Mouse (Mus musculus) heart, postnatal 0 days (tissue): ENCODE measurements around the gene Fbxo42. TPM values are rescaled to one million over a fixed set of nuclear protein-coding genes. Genes with fewer than 3 reads are reported as not detected.
"Not testable (repeated sequence)": the region's sequence is repeated elsewhere in the genome, so short reads cannot be mapped to it uniquely, and the experiment has no call there.

ENCODE experiments used
- ATAC-seq: fragments of 200-750 bp; cut with Nextera tagmentation; 2 replicates; pipeline ENCODE4 v1.8.0; 2017; ENCODE audit warnings: low read depth, moderate number of reproducible peaks, moderate library complexity; ENCODE audit not compliant: insufficient read depth
- DNase-seq: peaks from one replicate; pipeline ENCODE4 v3.0.0-alpha.2; 2016; ENCODE audit warnings: low spot score
- H3K27ac ChIP-seq: fragments of 300-500 bp; sonication (generic); 2 replicates; pipeline ENCODE4 v1.5.1; 2014; ENCODE audit warnings: low read depth, mild to moderate bottlenecking
- H3K27me3 ChIP-seq: fragments of 300-500 bp; sonication (generic); 2 replicates; pipeline ENCODE4 v1.6.1; 2014; ENCODE audit warnings: low read length, mixed read lengths; ENCODE audit not compliant: control insufficient read depth, insufficient read depth
- H3K36me3 ChIP-seq: fragments of 300-500 bp; sonication (generic); replicated peaks from 2 replicates; pipeline ENCODE4 v1.6.1; 2014; ENCODE audit warnings: low read length, mixed read lengths; ENCODE audit not compliant: control insufficient read depth, insufficient read depth
- H3K4me1 ChIP-seq: fragments of 300-500 bp; sonication (generic); 2 replicates; pipeline ENCODE4 v1.6.1; 2014; ENCODE audit warnings: antibody characterized with exemption; ENCODE audit not compliant: control insufficient read depth, insufficient read depth
- H3K4me2 ChIP-seq: fragments of 300-500 bp; sonication (generic); 2 replicates; pipeline ENCODE4 v1.6.1; 2014; ENCODE audit warnings: low read depth, mild to moderate bottlenecking, low read length, moderate library complexity
- H3K4me3 ChIP-seq: fragments of 300-500 bp; sonication (generic); 2 replicates; pipeline ENCODE4 v1.5.1; 2014; ENCODE audit warnings: low read depth, low read length
- H3K9ac ChIP-seq: fragments of 300-500 bp; sonication (generic); replicated peaks from 2 replicates; pipeline ENCODE4 v1.6.1; 2014; ENCODE audit warnings: low read depth, low read length, mixed read lengths
- H3K9me3 ChIP-seq: fragments of 300-500 bp; sonication (generic); replicated peaks from 2 replicates; pipeline ENCODE4 v1.6.1; 2016; ENCODE audit warnings: low read length; ENCODE audit not compliant: control insufficient read depth
- CTCF ChIP-seq: IDR thresholded peaks from 2 replicates; pipeline ENCODE4 v1.5.1; 2016; ENCODE audit warnings: antibody characterized with exemption, control low read depth, low read depth
- EP300 ChIP-seq: IDR thresholded peaks from 2 replicates; pipeline ENCODE4 v1.6.1; 2016; ENCODE audit warnings: antibody characterized with exemption, low read depth
- WGBS: fragments of 180-500 bp; shearing (Covaris S2); extraction: QIAGEN DNeasy Blood & Tissue Kit; methylation state at CpG from one replicate; pipeline ENCODE4 v1.1.7; 2014; 5-methylcytosine and 5-hydroxymethylcytosine counted together
- polyA plus RNA-seq: library from polyadenylated mRNA; unstranded; fragments of >200 nt; fragmentation: Nextera tagmentation; extraction: Ambion mirVana; gene quantifications from 2 replicates; pipeline ENCODE4 v1.2.1, GENCODE M21; 2015
- total RNA-seq: library from RNA; depleted of rRNA; stranded (reverse); fragments of >200 nt; gene quantifications from 2 replicates; pipeline ENCODE4 v1.2.3, GENCODE M21; 2014; ENCODE audit warnings: low replicate concordance

Fbxo42 gene
- total and polyA plus RNA-seq, 2 experiments from 2014 or later: 9.1 to 9.5 TPM

DNA sequence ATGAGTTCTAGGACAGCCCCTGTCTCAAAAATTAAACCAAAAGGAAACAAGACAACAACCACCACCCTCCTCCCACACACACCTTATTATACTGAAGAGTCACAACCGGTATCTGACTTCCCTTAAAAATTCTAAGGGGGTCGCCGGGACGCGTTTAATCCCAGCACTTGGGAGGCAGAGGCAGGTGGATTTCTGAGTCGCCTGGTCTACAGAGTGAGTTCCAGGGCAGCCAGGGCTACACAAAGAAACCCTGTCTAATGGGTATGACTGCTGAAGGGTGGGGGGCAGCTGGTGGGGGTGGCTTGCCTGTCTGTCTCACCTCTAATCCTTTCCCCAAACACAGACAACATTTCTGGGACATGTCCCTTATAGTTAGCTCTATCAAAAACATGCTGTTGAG is 6.7 kb upstream of the Fbxo42 start:
- TF ChIP-seq EP300 (no peak), CTCF (no peak)
- ATAC-seq (no peak), DNase-seq (no peak)
- 84% methylated on average over 6 of the region's 6 CpGs for WGBS
- no peak overlapping the region for H3K4me3 ChIP-seq
- no peak overlapping the region for H3K4me2 ChIP-seq
- no peaks in the 10 kb centered on the region for H3K27me3 ChIP-seq
- H3K9ac ChIP-seq: no peak overlapping the region
- H3K4me1 ChIP-seq: peaks cover 21% of the 10 kb centered on the region
- H3K36me3 ChIP-seq: no peaks in the 10 kb centered on the region
- H3K27ac ChIP-seq: no peak overlapping the region
- no peaks in the 10 kb centered on the region for H3K9me3 ChIP-seq

DNA sequence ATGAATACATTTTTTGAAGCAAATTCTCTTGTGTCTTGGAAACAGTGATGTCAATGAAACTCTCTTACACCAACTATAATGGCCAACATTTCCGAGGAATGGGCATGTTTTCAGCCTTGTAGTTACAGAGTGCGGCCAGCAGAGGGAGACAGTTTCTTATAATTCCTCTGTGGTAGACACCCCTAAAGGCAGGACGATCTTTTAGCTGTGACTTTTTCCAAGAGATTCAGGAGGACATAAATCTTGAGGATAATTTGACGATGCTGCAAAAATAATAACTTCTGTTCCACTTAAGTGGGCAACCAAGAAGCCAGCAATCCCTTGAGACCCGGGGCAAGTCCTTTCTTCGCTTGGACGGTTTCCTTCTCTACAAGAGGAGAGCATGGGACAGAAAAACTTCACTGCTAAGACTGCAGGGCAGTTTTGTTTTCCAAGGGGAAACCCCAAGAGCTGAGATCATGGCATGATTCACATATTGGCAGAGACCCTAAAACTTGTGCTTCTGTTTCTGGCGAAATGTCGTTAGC is 5.4 kb upstream of the Fbxo42 start:
- ATAC-seq: no peak
- no peak overlapping the region for H3K4me3 ChIP-seq
- peak overlapping the region; percentile 43; the same call in 1 of the 2 replicates for H3K4me2 ChIP-seq
- peak; percentile 77 for DNase-seq
- TF ChIP-seq CTCF (peak; percentile 89), EP300 (no peak)
- H3K4me1 ChIP-seq: peaks cover 14% of the 10 kb centered on the region
- WGBS: 15% methylated on average over 9 of the region's 9 CpGs
- no peaks in the 10 kb centered on the region for H3K36me3 ChIP-seq
- H3K27ac ChIP-seq: peak overlapping the region; percentile 5; the same call in 1 of the 2 replicates
- H3K9ac ChIP-seq: 0 out of 2 replicates have a peak overlapping the region, but pooled peaks have one; percentile 25
- no peaks in the 10 kb centered on the region for H3K27me3 ChIP-seq
- no peaks in the 10 kb centered on the region for H3K9me3 ChIP-seq

DNA sequence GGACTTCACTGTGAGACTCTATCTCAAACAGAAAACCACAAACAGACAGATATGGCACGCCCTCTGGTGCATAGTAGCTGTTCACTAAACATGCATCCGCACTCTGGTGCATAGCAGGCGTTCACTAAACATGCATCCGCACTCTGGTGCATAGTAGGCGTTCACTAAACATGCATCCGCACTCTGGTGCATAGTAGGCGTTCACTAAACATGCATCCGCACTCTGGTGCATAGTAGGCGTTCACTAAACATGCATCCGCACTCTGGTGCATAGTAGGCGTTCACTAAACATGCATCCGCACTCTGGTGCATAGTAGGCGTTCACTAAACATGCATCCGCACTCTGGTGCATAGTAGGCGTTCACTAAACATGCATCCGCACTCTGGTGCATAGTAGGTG is 2.6 kb upstream of the Fbxo42 start:
- H3K9me3 ChIP-seq, H3K4me2 ChIP-seq, H3K4me3 ChIP-seq, H3K36me3 ChIP-seq, H3K9ac ChIP-seq, ATAC-seq, H3K27me3 ChIP-seq, DNase-seq, H3K27ac ChIP-seq: not testable (repeated sequence)
- peaks cover 13% of the 10 kb centered on the region; the same call in 1 of the 2 replicates for H3K4me1 ChIP-seq
- WGBS: 92% methylated on average over 8 of the region's 16 CpGs

DNA sequence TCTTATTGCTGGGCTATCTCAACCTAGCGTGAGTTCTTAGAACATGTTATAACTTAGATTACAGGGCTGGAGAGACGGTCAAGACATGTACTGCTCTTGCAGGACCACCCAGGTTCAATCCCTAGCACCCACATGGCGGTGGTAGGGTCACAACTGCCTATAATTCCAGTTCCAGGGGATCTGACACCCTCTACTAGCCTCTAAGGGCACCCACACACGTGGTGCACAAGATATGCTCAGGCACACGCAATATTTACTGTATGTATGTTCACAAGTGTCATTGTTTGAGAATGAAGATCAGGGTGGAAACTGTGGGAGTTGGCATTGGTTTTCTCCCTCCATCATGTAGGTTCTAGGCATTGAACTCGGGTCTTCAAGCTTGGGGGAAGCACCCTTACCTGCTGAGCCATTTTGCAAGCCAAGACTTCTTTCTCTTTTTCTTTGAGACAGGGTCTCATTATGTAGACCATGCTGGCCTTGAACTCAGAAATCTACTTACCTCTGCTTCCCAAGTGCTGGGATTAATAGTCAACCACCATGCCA is 1.2 kb upstream of the Fbxo42 start:
- no peak for ATAC-seq
- Histone ChIP-seq H3K4me1 (peaks cover 13% of the 10 kb centered on the region; the same call in 1 of the 2 replicates), H3K4me3 (no peak overlapping the region), H3K9ac (no peak overlapping the region), H3K36me3 (no peaks in the 10 kb centered on the region), H3K9me3 (no peaks in the 10 kb centered on the region), H3K27me3 (no peaks in the 10 kb centered on the region), H3K27ac (peak overlapping the region; percentile 94), H3K4me2 (peak overlapping the region; percentile 87)
- no peak for TF ChIP-seq EP300
- no peak for TF ChIP-seq CTCF
- whole genome bisulfite sequencing: 87% methylated on average over 6 of the region's 6 CpGs
- no peak for DNase-seq

DNA sequence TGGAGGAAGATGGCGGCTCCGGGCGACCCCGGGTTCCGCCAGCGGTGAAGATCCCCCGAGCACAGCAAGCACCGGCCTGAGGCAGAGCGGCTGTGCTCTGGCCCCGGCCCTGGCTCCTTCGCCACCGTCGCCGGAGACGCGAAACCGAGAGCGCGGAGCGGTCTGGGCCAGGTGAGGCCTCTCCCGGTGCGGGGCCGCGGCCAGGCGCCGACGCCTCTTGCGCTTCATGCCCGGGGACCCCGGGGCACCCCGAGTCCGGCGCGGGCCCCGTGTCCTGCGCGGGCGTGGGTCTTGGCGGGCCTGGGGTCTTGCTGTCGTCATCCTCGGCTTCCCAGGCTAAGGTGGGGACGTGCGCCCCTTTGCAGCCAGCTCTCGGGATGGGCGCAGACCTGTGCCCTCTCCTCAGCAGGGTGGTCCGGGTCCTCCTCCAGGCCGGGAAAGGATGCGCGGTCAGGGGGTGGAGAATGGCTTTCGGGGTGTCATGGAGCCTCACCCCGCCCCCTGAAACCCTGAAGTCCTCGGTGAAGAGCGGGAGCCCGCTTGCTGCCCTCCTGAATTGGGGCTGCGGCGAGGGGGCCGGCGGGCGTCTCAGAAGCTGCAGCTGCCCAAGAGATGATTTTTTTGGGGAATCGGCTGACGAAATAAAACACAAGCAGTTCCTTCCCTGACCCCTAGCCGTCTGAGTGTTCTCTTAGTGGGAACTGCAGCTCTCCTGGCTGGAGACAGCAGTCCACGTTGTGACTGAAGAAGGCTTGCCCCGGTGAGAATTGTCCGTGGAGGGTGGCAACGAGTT is 492 bp downstream of the Fbxo42 start:
- peak; percentile 36 for DNase-seq
- peak overlapping the region; percentile 94 for H3K4me3 ChIP-seq
- under 1% methylated on average over 60 of the region's 66 CpGs for WGBS
- H3K4me1 ChIP-seq: peaks cover 13% of the 10 kb centered on the region; the same call in 1 of the 2 replicates
- H3K9ac ChIP-seq: peak overlapping the region; percentile 92
- peak overlapping the region; percentile 94 for H3K27ac ChIP-seq
- no peaks in the 10 kb centered on the region for H3K36me3 ChIP-seq
- no peaks in the 10 kb centered on the region for H3K27me3 ChIP-seq
- no peaks in the 10 kb centered on the region for H3K9me3 ChIP-seq
- H3K4me2 ChIP-seq: peak overlapping the region; percentile 87
- peak; percentile 68 for ATAC-seq
- TF ChIP-seq EP300 (no peak), CTCF (no peak)
